Mouse (Mus musculus) forebrain, embryonic 16.5 days (tissue): Measurements from ENCODE around the gene Eed. TPM values are rescaled to one million over a fixed set of nuclear protein-coding genes. Genes with fewer than 3 reads are reported as not detected.

Experiments used
- ATAC-seq: fragments of 200-750 bp; cut with Nextera tagmentation; 2 replicates; pipeline ENCODE4 v1.8.0; 2017; ENCODE audit warnings: mild to moderate bottlenecking, moderate library complexity
- H3K27ac ChIP-seq: fragments of 300-500 bp; sonication (generic); 2 replicates; pipeline ENCODE4 v1.5.1; 2014; ENCODE audit warnings: low read length, control low read depth
- H3K27me3 ChIP-seq: fragments of 300-500 bp; sonication (generic); replicated peaks from 2 replicates; pipeline ENCODE4 v1.6.1; 2014; ENCODE audit warnings: low read length; ENCODE audit not compliant: control insufficient read depth, insufficient read depth
- H3K36me3 ChIP-seq: fragments of 300-500 bp; sonication (generic); 2 replicates; pipeline ENCODE4 v1.6.1; 2014; ENCODE audit not compliant: control insufficient read depth, insufficient read depth
- H3K4me1 ChIP-seq: fragments of 300-500 bp; sonication (generic); replicated peaks from 2 replicates; pipeline ENCODE4 v1.6.1; 2014; ENCODE audit warnings: low read length; ENCODE audit not compliant: control insufficient read depth, insufficient read depth
- H3K4me2 ChIP-seq: fragments of 300-500 bp; sonication (generic); 2 replicates; pipeline ENCODE4 v1.6.1; 2014; ENCODE audit warnings: mild to moderate bottlenecking, low read length, control low read depth
- H3K4me3 ChIP-seq: fragments of 300-500 bp; sonication (generic); replicated peaks from 2 replicates; pipeline ENCODE4 v1.5.1; 2014; ENCODE audit warnings: mild to moderate bottlenecking, low read length, control low read depth
- H3K9ac ChIP-seq: fragments of 300-500 bp; sonication (generic); replicated peaks from 2 replicates; pipeline ENCODE4 v1.6.1; 2014; ENCODE audit warnings: low read depth, low read length, control low read depth
- H3K9me3 ChIP-seq: fragments of 300-500 bp; sonication (generic); 2 replicates; pipeline ENCODE4 v1.6.1; 2016; ENCODE audit warnings: low read length; ENCODE audit not compliant: control insufficient read depth
- WGBS: fragments of 180-500 bp; shearing (Covaris S2); extraction: QIAGEN DNeasy Blood & Tissue Kit; methylation state at CpG from one replicate; pipeline ENCODE4 v1.1.7; 2014; 5-methylcytosine and 5-hydroxymethylcytosine counted together
- polyA plus RNA-seq: library from polyadenylated mRNA; unstranded; fragments of >200 nt; fragmentation: Nextera tagmentation; extraction: Ambion mirVana; gene quantifications from 2 replicates; pipeline ENCODE4 v1.2.1, GENCODE M21; 2015

Eed gene
- polyA plus RNA-seq, 1 experiment from 2014 or later, result 35.0 TPM

GRCm38 (mm10) chr7:89957300-89957699 is 23.5 kb downstream of the Eed start:
- no peaks in the 10 kb centered on the region for H3K27me3 ChIP-seq
- no peaks in the 10 kb centered on the region for H3K9me3 ChIP-seq
- H3K4me3 ChIP-seq, result no peak overlapping the region
- WGBS, result 47% methylated on average over 5 of the region's 5 CpGs
- no peak for ATAC-seq
- no peaks in the 10 kb centered on the region for H3K4me1 ChIP-seq
- H3K4me2 ChIP-seq, result no peak overlapping the region
- H3K36me3 ChIP-seq, result peaks cover 7% of the 10 kb centered on the region
- no peak overlapping the region for H3K9ac ChIP-seq
- H3K27ac ChIP-seq, result no peak overlapping the region

- Histone ChIP-seq H3K4me2 (no peak overlapping the region), H3K27ac (no peak overlapping the region), H3K9me3 (no peaks in the 10 kb centered on the region), H3K4me3 (no peak overlapping the region), H3K36me3 (peaks cover 4% of the 10 kb centered on the region; the same call in 1 of the 2 replicates), H3K27me3 (no peaks in the 10 kb centered on the region), H3K9ac (no peak overlapping the region), H3K4me1 (no peaks in the 10 kb centered on the region)
- WGBS, result 88% methylated on average over 5 of the region's 5 CpGs
- no peak for ATAC-seq
Measured at GRCm38 (mm10) chr7:89954261-89954660, 26.5 kb downstream of the Eed start.

- H3K27me3 ChIP-seq, result no peaks in the 10 kb centered on the region
- H3K9ac ChIP-seq, result no peak overlapping the region
- ATAC-seq, result no peak
- no peak overlapping the region for H3K4me3 ChIP-seq
- H3K9me3 ChIP-seq, result no peaks in the 10 kb centered on the region
- H3K36me3 ChIP-seq, result no peaks in the 10 kb centered on the region; the same call in 1 of the 2 replicates
- 84% methylated on average over 4 of the region's 4 CpGs for WGBS
- no peak overlapping the region for H3K27ac ChIP-seq
- H3K4me1 ChIP-seq, result no peaks in the 10 kb centered on the region
- H3K4me2 ChIP-seq, result no peak overlapping the region
Measured at GRCm38 (mm10) chr7:89949403-89949802, 31.4 kb downstream of the Eed start.

GRCm38 (mm10) chr7:89948026-89948425 is 32.8 kb downstream of the Eed start:
- H3K27me3 ChIP-seq, result no peaks in the 10 kb centered on the region
- ATAC-seq, result no peak
- no peaks in the 10 kb centered on the region for H3K4me1 ChIP-seq
- H3K27ac ChIP-seq, result no peak overlapping the region
- H3K4me2 ChIP-seq, result no peak overlapping the region
- no peaks in the 10 kb centered on the region for H3K36me3 ChIP-seq
- H3K4me3 ChIP-seq, result no peak overlapping the region
- H3K9ac ChIP-seq, result no peak overlapping the region
- no peaks in the 10 kb centered on the region for H3K9me3 ChIP-seq
- WGBS, result 70% methylated on average over 7 of the region's 7 CpGs

- peaks cover 14% of the 10 kb centered on the region for H3K4me1 ChIP-seq
- H3K27me3 ChIP-seq, result no peaks in the 10 kb centered on the region
- H3K4me3 ChIP-seq, result peak within 1 kb of the TSS; percentile 98
- no peaks in the 10 kb centered on the region for H3K36me3 ChIP-seq
- ATAC-seq, result peak; percentile 99
- under 1% methylated on average over 45 of the region's 45 CpGs for WGBS
- H3K27ac ChIP-seq, result peak within 1 kb of the TSS; percentile 82
- H3K4me2 ChIP-seq, result peak within 1 kb of the TSS; percentile 77
- H3K9me3 ChIP-seq, result no peaks in the 10 kb centered on the region
- peak within 1 kb of the TSS; percentile 85 for H3K9ac ChIP-seq
Measured at GRCm38 (mm10) chr7:89940571-89941463, 40.0 kb downstream of the Eed start, which contains the start of gene Hikeshi. Gene Hikeshi (minus strand): TSS chr7:89941204.

- ATAC-seq, result no peak
Measured at GRCm38 (mm10) chr7:89939497-89940353, 41.1 kb downstream of the Eed start.

GRCm38 (mm10) chr7:89923441-89924180 is 57.2 kb downstream of the Eed start:
- H3K4me1 ChIP-seq, result peaks cover 3% of the 10 kb centered on the region; the same call in 1 of the 2 replicates
- no peaks in the 10 kb centered on the region for H3K9me3 ChIP-seq
- H3K27ac ChIP-seq, result no peak overlapping the region
- no peak overlapping the region for H3K9ac ChIP-seq
- WGBS, result 86% methylated on average over 15 of the region's 15 CpGs
- no peaks in the 10 kb centered on the region for H3K27me3 ChIP-seq
- peak; percentile 54 for ATAC-seq
- H3K4me2 ChIP-seq, result no peak overlapping the region
- H3K36me3 ChIP-seq, result peaks cover 6% of the 10 kb centered on the region
- no peak overlapping the region for H3K4me3 ChIP-seq

More at GRCm38 (mm10) chr7:89939497-89940353, 41.1 kb downstream of the Eed start:
- WGBS, result 30% methylated on average over 15 of the region's 15 CpGs
- peaks cover 14% of the 10 kb centered on the region for H3K4me1 ChIP-seq
- peak overlapping the region; percentile 98 for H3K4me3 ChIP-seq
- H3K27me3 ChIP-seq, result no peaks in the 10 kb centered on the region
- peak overlapping the region; percentile 85 for H3K9ac ChIP-seq
- no peak overlapping the region for H3K27ac ChIP-seq
- no peaks in the 10 kb centered on the region for H3K9me3 ChIP-seq
- no peaks in the 10 kb centered on the region for H3K36me3 ChIP-seq
- H3K4me2 ChIP-seq, result peak overlapping the region; percentile 77

GRCm38 (mm10) chr7:89917776-89918175 is 63.0 kb downstream of the Eed start:
- Histone ChIP-seq H3K36me3 (peaks cover 10% of the 10 kb centered on the region), H3K4me2 (no peak overlapping the region), H3K4me3 (no peak overlapping the region), H3K9ac (no peak overlapping the region), H3K9me3 (no peaks in the 10 kb centered on the region), H3K4me1 (no peaks in the 10 kb centered on the region; the same call in 1 of the 2 replicates), H3K27me3 (no peaks in the 10 kb centered on the region), H3K27ac (no peak overlapping the region)
- 92% methylated on average over 4 of the region's 4 CpGs for WGBS
- ATAC-seq, result no peak
